Mouse (Mus musculus) embryonic fibroblast, embryonic 13.5 days (primary cell): ENCODE data around the gene Usp29. TPM values are rescaled to one million over a fixed set of nuclear protein-coding genes. Genes with fewer than 3 reads are reported as not detected.
"Not testable (repeated sequence)": the region's sequence is repeated elsewhere in the genome, so short reads cannot be mapped to it uniquely, and the experiment has no call there.

Experiments used
- H3K27ac ChIP-seq: 2 replicates; pipeline ENCODE4 v1.5.1; 2012; ENCODE audit warnings: low read length, control low read depth, inconsistent platforms; ENCODE audit not compliant: insufficient read depth
- H3K4me1 ChIP-seq: 2 replicates; pipeline ENCODE4 v1.6.1; 2011; ENCODE audit warnings: low read length; ENCODE audit not compliant: control insufficient read depth, insufficient read depth
- H3K4me3 ChIP-seq: 2 replicates; pipeline ENCODE4 v1.5.1; 2011; ENCODE audit warnings: mild to moderate bottlenecking, control low read depth, low read length; ENCODE audit not compliant: insufficient read depth
- CTCF ChIP-seq: IDR thresholded peaks from 2 replicates; pipeline ENCODE4 v1.5.1; 2011; ENCODE audit warnings: mild to moderate bottlenecking, control low read depth, low read length, moderate library complexity, borderline replicate concordance; ENCODE audit not compliant: insufficient read depth
- POLR2A ChIP-seq: IDR thresholded peaks from 2 replicates; pipeline ENCODE4 v1.6.1; 2011; ENCODE audit warnings: low read depth, mild to moderate bottlenecking, control low read depth, low read length, moderate library complexity
- polyA plus RNA-seq: library from polyadenylated mRNA; stranded (reverse); fragments of >200 nt; gene quantifications from 2 replicates; pipeline ENCODE4 v1.2.4, GENCODE M21; 2011; ENCODE audit warnings: low read depth; ENCODE audit not compliant: missing spikeins, insufficient read length

The Usp29 gene
- polyA plus RNA-seq, 1 experiment: 4.9 TPM

- TF ChIP-seq POLR2A (no peak), CTCF (no peak)
- Histone ChIP-seq H3K4me1 (no peaks in the 10 kb centered on the region), H3K4me3 (no peak overlapping the region), H3K27ac (no peak overlapping the region)
Observed at GRCm38 (mm10) chr7:6883376-6884147, 153.2 kb downstream of the Usp29 start.

- TF ChIP-seq POLR2A: no peak
- TF ChIP-seq CTCF: no peak
- H3K27ac ChIP-seq: no peak overlapping the region
- no peak overlapping the region for H3K4me3 ChIP-seq
- no peaks in the 10 kb centered on the region for H3K4me1 ChIP-seq
Observed at GRCm38 (mm10) chr7:6885416-6885815, 155.0 kb downstream of the Usp29 start.

- Histone ChIP-seq H3K4me1 (no peaks in the 10 kb centered on the region), H3K27ac (no peak overlapping the region), H3K4me3 (no peak overlapping the region)
- no peak for TF ChIP-seq CTCF
- TF ChIP-seq POLR2A: no peak
Observed at GRCm38 (mm10) chr7:6886896-6887295, 156.5 kb downstream of the Usp29 start.

GRCm38 (mm10) chr7:6889871-6890270 is 159.5 kb downstream of the Usp29 start:
- no peak for TF ChIP-seq CTCF
- TF ChIP-seq POLR2A: no peak
- Histone ChIP-seq H3K4me1 (no peaks in the 10 kb centered on the region), H3K27ac (no peak overlapping the region), H3K4me3 (no peak overlapping the region)

- Histone ChIP-seq H3K27ac (no peak overlapping the region), H3K4me3 (no peak overlapping the region), H3K4me1 (no peaks in the 10 kb centered on the region)
- TF ChIP-seq CTCF (no peak), POLR2A (no peak)
Observed at GRCm38 (mm10) chr7:6891206-6891605, 160.8 kb downstream of the Usp29 start.

GRCm38 (mm10) chr7:6897021-6897420 is 166.6 kb downstream of the Usp29 start:
- H3K27ac ChIP-seq, H3K4me3 ChIP-seq, H3K4me1 ChIP-seq: not testable (repeated sequence)

GRCm38 (mm10) chr7:6900672-6901071 is 170.3 kb downstream of the Usp29 start:
- no peak overlapping the region for H3K27ac ChIP-seq
- TF ChIP-seq CTCF (no peak), POLR2A (no peak)
- no peaks in the 10 kb centered on the region for H3K4me1 ChIP-seq
- H3K4me3 ChIP-seq: no peak overlapping the region

GRCm38 (mm10) chr7:6903489-6903888 is 173.1 kb downstream of the Usp29 start:
- Histone ChIP-seq H3K4me1 (no peaks in the 10 kb centered on the region), H3K27ac (peak overlapping the region; percentile 2; the same call in 1 of the 2 replicates), H3K4me3 (no peak overlapping the region)
- TF ChIP-seq POLR2A (no peak), CTCF (no peak)

- peak overlapping the region; percentile 31; the same call in 1 of the 2 replicates for H3K27ac ChIP-seq
- no peak for TF ChIP-seq POLR2A
- TF ChIP-seq CTCF: no peak
- no peak overlapping the region for H3K4me3 ChIP-seq
- peaks cover 22% of the 10 kb centered on the region for H3K4me1 ChIP-seq
Observed at GRCm38 (mm10) chr7:6910527-6910926, 180.1 kb downstream of the Usp29 start.

GRCm38 (mm10) chr7:6911731-6912130 is 181.4 kb downstream of the Usp29 start:
- TF ChIP-seq POLR2A (no peak), CTCF (no peak)
- Histone ChIP-seq H3K27ac (no peak overlapping the region), H3K4me3 (no peak overlapping the region), H3K4me1 (peaks cover 22% of the 10 kb centered on the region)
